Mouse (Mus musculus) small intestine, adult 2 months (tissue): ENCODE results near the gene BC016579.

Experiments used
- CTCF ChIP-seq: fragments of 200-500 bp; IDR thresholded peaks from 2 replicates; pipeline ENCODE4 v1.5.1; 2012; ENCODE audit warnings: low read depth, mild to moderate bottlenecking, control low read depth, inconsistent platforms, low read length, moderate library complexity, mixed read lengths; ENCODE audit not compliant: insufficient replicate concordance, insufficient read length; ENCODE audit errors: extremely low read depth
- POLR2A ChIP-seq: fragments of 200-500 bp; IDR thresholded peaks from 2 replicates; pipeline ENCODE4 v1.6.1; 2012; ENCODE audit warnings: low read depth, mild to moderate bottlenecking, control low read depth, inconsistent platforms, low read length, moderate library complexity

GRCm38 (mm10) chr16:45595494-45595893 lies 58.4 kb downstream of the BC016579 start:
- no peak for TF ChIP-seq POLR2A
- TF ChIP-seq CTCF, result no peak
